Mouse (Mus musculus) hindbrain, embryonic 15.5 days (tissue): ENCODE results near the gene Dennd1a. TPM values are rescaled to one million over a fixed set of nuclear protein-coding genes. Genes with fewer than 3 reads are reported as not detected.

Experiments
- ATAC-seq: fragments of 200-750 bp; cut with Nextera tagmentation; 2 replicates; pipeline ENCODE4 v1.8.0; 2017; ENCODE audit warnings: low read depth, moderate number of reproducible peaks, moderate TSS enrichment; ENCODE audit not compliant: low FRiP score
- H3K27ac ChIP-seq: fragments of 300-500 bp; sonication (generic); replicated peaks from 2 replicates; pipeline ENCODE4 v1.5.1; 2015; ENCODE audit warnings: mild to moderate bottlenecking, inconsistent platforms
- H3K27me3 ChIP-seq: fragments of 300-500 bp; sonication (generic); 2 replicates; pipeline ENCODE4 v1.6.1; 2015; ENCODE audit warnings: control low read depth, inconsistent platforms
- H3K36me3 ChIP-seq: fragments of 300-500 bp; sonication (generic); 2 replicates; pipeline ENCODE4 v1.6.1; 2015; ENCODE audit warnings: control low read depth, inconsistent platforms
- H3K4me1 ChIP-seq: fragments of 300-500 bp; sonication (generic); replicated peaks from 2 replicates; pipeline ENCODE4 v1.6.1; 2015; ENCODE audit warnings: control low read depth, inconsistent platforms
- H3K4me2 ChIP-seq: fragments of 300-500 bp; sonication (generic); 2 replicates; pipeline ENCODE4 v1.6.1; 2015; ENCODE audit warnings: moderate library complexity, mild to moderate bottlenecking, inconsistent platforms
- H3K4me3 ChIP-seq: fragments of 300-500 bp; sonication (generic); 2 replicates; pipeline ENCODE4 v1.5.1; 2015; ENCODE audit warnings: mild to moderate bottlenecking, inconsistent platforms
- H3K9ac ChIP-seq: fragments of 300-500 bp; sonication (generic); 2 replicates; pipeline ENCODE4 v1.6.1; 2015; ENCODE audit warnings: inconsistent platforms
- H3K9me3 ChIP-seq: fragments of 300-500 bp; sonication (generic); 2 replicates; pipeline ENCODE4 v1.6.1; 2016; ENCODE audit warnings: control low read depth, inconsistent platforms
- WGBS: fragments of 180-500 bp; shearing (Covaris S2); methylation state at CpG from one replicate; pipeline ENCODE4 v1.1.7; 2015; 5-methylcytosine and 5-hydroxymethylcytosine counted together
- polyA plus RNA-seq: library from polyadenylated mRNA; unstranded; fragments of >200 nt; fragmentation: Nextera tagmentation; extraction: Ambion mirVana; gene quantifications from 2 replicates; pipeline ENCODE4 v1.2.1, GENCODE M21; 2015

Dennd1a gene
- polyA plus RNA-seq, 1 experiment from 2014 or later: 23.0 TPM

- Histone ChIP-seq H3K9ac (no peak overlapping the region), H3K27me3 (no peaks in the 10 kb centered on the region), H3K4me1 (no peaks in the 10 kb centered on the region), H3K9me3 (no peaks in the 10 kb centered on the region), H3K4me3 (no peak overlapping the region), H3K27ac (no peak overlapping the region), H3K4me2 (no peak overlapping the region), H3K36me3 (no peaks in the 10 kb centered on the region)
- WGBS: 83% methylated on average over 2 of the region's 2 CpGs
- no peak for ATAC-seq
Observed at GRCm38 (mm10) chr2:38186438-38186837, 100.8 kb downstream of the Dennd1a start.

GRCm38 (mm10) chr2:38184977-38185376 is 102.2 kb downstream of the Dennd1a start:
- no peaks in the 10 kb centered on the region for H3K9me3 ChIP-seq
- H3K4me1 ChIP-seq: no peaks in the 10 kb centered on the region
- no peak for ATAC-seq
- no peaks in the 10 kb centered on the region for H3K36me3 ChIP-seq
- WGBS: 91% methylated on average over 3 of the region's 3 CpGs
- H3K9ac ChIP-seq: no peak overlapping the region
- H3K27me3 ChIP-seq: no peaks in the 10 kb centered on the region
- H3K4me2 ChIP-seq: no peak overlapping the region
- no peak overlapping the region for H3K27ac ChIP-seq
- H3K4me3 ChIP-seq: no peak overlapping the region

GRCm38 (mm10) chr2:38183881-38184280 is 103.3 kb downstream of the Dennd1a start:
- H3K4me1 ChIP-seq: no peaks in the 10 kb centered on the region
- no peak overlapping the region for H3K27ac ChIP-seq
- no peaks in the 10 kb centered on the region for H3K36me3 ChIP-seq
- H3K4me2 ChIP-seq: no peak overlapping the region
- no peaks in the 10 kb centered on the region for H3K9me3 ChIP-seq
- H3K9ac ChIP-seq: no peak overlapping the region
- WGBS: 64% methylated on average over 1 of the region's 1 CpGs
- no peak overlapping the region for H3K4me3 ChIP-seq
- no peaks in the 10 kb centered on the region for H3K27me3 ChIP-seq
- ATAC-seq: no peak

- Histone ChIP-seq H3K9me3 (no peaks in the 10 kb centered on the region), H3K4me1 (no peaks in the 10 kb centered on the region), H3K27ac (no peak overlapping the region), H3K36me3 (no peaks in the 10 kb centered on the region), H3K4me3 (no peak overlapping the region), H3K4me2 (no peak overlapping the region), H3K27me3 (no peaks in the 10 kb centered on the region), H3K9ac (no peak overlapping the region)
- no peak for ATAC-seq
- WGBS: 15% methylated on average over 1 of the region's 1 CpGs
Observed at GRCm38 (mm10) chr2:38182283-38182682, 104.9 kb downstream of the Dennd1a start.

GRCm38 (mm10) chr2:38177583-38177978 is 109.6 kb downstream of the Dennd1a start:
- no peaks in the 10 kb centered on the region for H3K36me3 ChIP-seq
- ATAC-seq: no peak
- no peak overlapping the region for H3K27ac ChIP-seq
- H3K4me1 ChIP-seq: no peaks in the 10 kb centered on the region
- no peak overlapping the region for H3K4me3 ChIP-seq
- H3K4me2 ChIP-seq: no peak overlapping the region
- no peaks in the 10 kb centered on the region for H3K9me3 ChIP-seq
- H3K27me3 ChIP-seq: no peaks in the 10 kb centered on the region
- H3K9ac ChIP-seq: no peak overlapping the region

GRCm38 (mm10) chr2:38176870-38177582 is 110.2 kb downstream of the Dennd1a start:
- ATAC-seq: no peak
- Histone ChIP-seq H3K9me3 (no peaks in the 10 kb centered on the region), H3K4me1 (no peaks in the 10 kb centered on the region), H3K9ac (no peak overlapping the region), H3K27me3 (no peaks in the 10 kb centered on the region), H3K4me2 (no peak overlapping the region), H3K4me3 (no peak overlapping the region), H3K36me3 (no peaks in the 10 kb centered on the region), H3K27ac (no peak overlapping the region)
- 90% methylated on average over 4 of the region's 4 CpGs for WGBS

- no peak for ATAC-seq
- Histone ChIP-seq H3K4me1 (no peaks in the 10 kb centered on the region), H3K4me3 (no peak overlapping the region), H3K9me3 (no peaks in the 10 kb centered on the region), H3K27me3 (no peaks in the 10 kb centered on the region), H3K36me3 (no peaks in the 10 kb centered on the region), H3K9ac (no peak overlapping the region), H3K27ac (no peak overlapping the region), H3K4me2 (no peak overlapping the region)
Observed at GRCm38 (mm10) chr2:38175276-38175675, 111.9 kb downstream of the Dennd1a start.

GRCm38 (mm10) chr2:38168606-38169005 is 118.6 kb downstream of the Dennd1a start:
- no peak overlapping the region for H3K9ac ChIP-seq
- H3K9me3 ChIP-seq: no peaks in the 10 kb centered on the region
- H3K4me1 ChIP-seq: no peaks in the 10 kb centered on the region
- H3K4me3 ChIP-seq: no peak overlapping the region
- no peaks in the 10 kb centered on the region for H3K36me3 ChIP-seq
- H3K4me2 ChIP-seq: no peak overlapping the region
- no peaks in the 10 kb centered on the region for H3K27me3 ChIP-seq
- WGBS: 93% methylated on average over 3 of the region's 3 CpGs
- ATAC-seq: no peak
- no peak overlapping the region for H3K27ac ChIP-seq

- Histone ChIP-seq H3K4me2 (no peak overlapping the region), H3K36me3 (no peaks in the 10 kb centered on the region), H3K27me3 (no peaks in the 10 kb centered on the region), H3K27ac (no peak overlapping the region), H3K4me3 (no peak overlapping the region), H3K9me3 (no peaks in the 10 kb centered on the region), H3K9ac (no peak overlapping the region), H3K4me1 (no peaks in the 10 kb centered on the region)
- ATAC-seq: no peak
- WGBS: 41% methylated on average over 5 of the region's 5 CpGs
Observed at GRCm38 (mm10) chr2:38165966-38166365, 121.2 kb downstream of the Dennd1a start.

GRCm38 (mm10) chr2:38164326-38165035 is 122.7 kb downstream of the Dennd1a start:
- ATAC-seq: no peak
- no peak overlapping the region for H3K4me2 ChIP-seq

GRCm38 (mm10) chr2:38162486-38162885 is 124.7 kb downstream of the Dennd1a start:
- Histone ChIP-seq H3K4me3 (no peak overlapping the region), H3K27ac (no peak overlapping the region), H3K9me3 (no peaks in the 10 kb centered on the region), H3K27me3 (no peaks in the 10 kb centered on the region), H3K9ac (no peak overlapping the region), H3K4me2 (no peak overlapping the region), H3K36me3 (no peaks in the 10 kb centered on the region), H3K4me1 (no peaks in the 10 kb centered on the region)
- WGBS: 38% methylated on average over 3 of the region's 3 CpGs
- no peak for ATAC-seq

More at GRCm38 (mm10) chr2:38164326-38165035, 122.7 kb downstream of the Dennd1a start:
- Histone ChIP-seq H3K4me1 (no peaks in the 10 kb centered on the region), H3K9ac (no peak overlapping the region), H3K27me3 (no peaks in the 10 kb centered on the region), H3K4me3 (no peak overlapping the region), H3K9me3 (no peaks in the 10 kb centered on the region), H3K36me3 (no peaks in the 10 kb centered on the region), H3K27ac (no peak overlapping the region)
- 67% methylated on average over 5 of the region's 5 CpGs for WGBS

GRCm38 (mm10) chr2:38161484-38161883 is 125.7 kb downstream of the Dennd1a start:
- no peaks in the 10 kb centered on the region for H3K4me1 ChIP-seq

More at GRCm38 (mm10) chr2:38161484-38161883, 125.7 kb downstream of the Dennd1a start:
- ATAC-seq: no peak
- Histone ChIP-seq H3K27ac (no peak overlapping the region), H3K9me3 (no peaks in the 10 kb centered on the region), H3K4me3 (no peak overlapping the region), H3K9ac (no peak overlapping the region), H3K36me3 (no peaks in the 10 kb centered on the region), H3K4me2 (no peak overlapping the region), H3K27me3 (no peaks in the 10 kb centered on the region)
- 75% methylated on average over 1 of the region's 1 CpGs for WGBS
